Mouse (Mus musculus): ENCODE results near the gene N6amt1. TPM values are rescaled to one million over a fixed set of nuclear protein-coding genes. Genes with fewer than 3 reads are reported as not detected.

The N6amt1 gene
- polyA plus RNA-seq, 1 experiment from 2014 or later = 19.3 TPM

- Histone ChIP-seq H3K4me3 (ENCODE audit: low read depth, low read length) (no peak overlapping the region), H3K9ac (ENCODE audit: low read depth, low read length) (no peak overlapping the region), H3K27ac (ENCODE audit: low read depth, low read length) (no peak overlapping the region), H3K36me3 (ENCODE audit: control insufficient read depth, insufficient read depth, low read length) (no peaks in the 10 kb centered on the region), H3K4me1 (replicated peaks; ENCODE audit: control insufficient read depth, insufficient read depth, low read length) (no peaks in the 10 kb centered on the region), H3K27me3 (ENCODE audit: control insufficient read depth, insufficient read depth, low read length) (no peaks in the 10 kb centered on the region), H3K4me2 (replicated peaks; ENCODE audit: low read depth, low read length) (no peak overlapping the region), H3K9me3 (ENCODE audit: control insufficient read depth, low read length) (no peaks in the 10 kb centered on the region)
- WGBS = 91% methylated on average over 5 of the region's 5 CpGs
- ATAC-seq (ENCODE audit: low FRiP score) (no peak), DNase-seq (ENCODE audit: low spot score) (no peak)
These were observed 29.4 kb upstream of the N6amt1 start for GRCm38 (mm10) chr16:87324571-87324970.

GRCm38 (mm10) chr16:87329986-87330385 is 24.0 kb upstream of the N6amt1 start:
- ATAC-seq (ENCODE audit: low FRiP score) (no peak), DNase-seq (ENCODE audit: low spot score) (no peak)
- H3K9ac ChIP-seq (ENCODE audit: low read depth, low read length) = no peak overlapping the region
- no peaks in the 10 kb centered on the region for H3K4me1 ChIP-seq (replicated peaks; ENCODE audit: control insufficient read depth, insufficient read depth, low read length)
- no peak overlapping the region for H3K4me3 ChIP-seq (ENCODE audit: low read depth, low read length)
- no peak overlapping the region for H3K27ac ChIP-seq (ENCODE audit: low read depth, low read length)
- WGBS = 92% methylated on average over 3 of the region's 3 CpGs
- no peaks in the 10 kb centered on the region for H3K36me3 ChIP-seq (ENCODE audit: control insufficient read depth, insufficient read depth, low read length)
- H3K9me3 ChIP-seq (ENCODE audit: control insufficient read depth, low read length) = no peaks in the 10 kb centered on the region
- no peak overlapping the region for H3K4me2 ChIP-seq (replicated peaks; ENCODE audit: low read depth, low read length)
- no peaks in the 10 kb centered on the region for H3K27me3 ChIP-seq (ENCODE audit: control insufficient read depth, insufficient read depth, low read length)

DNA sequence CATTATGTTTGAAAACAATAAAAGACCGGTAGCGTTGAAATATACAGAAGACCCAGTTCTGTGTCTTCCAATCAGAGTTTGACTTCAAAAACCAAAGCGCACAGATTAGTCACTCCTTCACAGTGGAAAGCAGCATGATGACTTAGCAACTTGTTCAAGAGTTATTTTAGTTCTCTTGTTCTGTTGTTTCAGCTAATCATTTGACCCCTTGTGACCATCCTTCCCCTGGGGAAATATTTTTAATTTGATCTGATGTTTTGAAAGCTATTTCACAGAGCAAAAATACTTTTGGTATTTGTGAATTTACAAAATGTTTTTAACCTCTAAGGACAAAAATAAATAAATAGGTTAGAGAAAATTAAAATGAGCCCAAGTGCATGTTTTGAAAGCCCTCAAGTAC is 19.2 kb upstream of the N6amt1 start:
- no peaks in the 10 kb centered on the region for H3K36me3 ChIP-seq (ENCODE audit: control insufficient read depth, insufficient read depth, low read length)
- H3K27ac ChIP-seq (ENCODE audit: low read depth, low read length) = no peak overlapping the region
- no peak overlapping the region for H3K4me2 ChIP-seq (replicated peaks; ENCODE audit: low read depth, low read length)
- no peak overlapping the region for H3K9ac ChIP-seq (ENCODE audit: low read depth, low read length)
- no peak overlapping the region for H3K4me3 ChIP-seq (ENCODE audit: low read depth, low read length)
- DNase-seq (ENCODE audit: low spot score) = no peak
- no peaks in the 10 kb centered on the region for H3K9me3 ChIP-seq (ENCODE audit: control insufficient read depth, low read length)
- H3K4me1 ChIP-seq (replicated peaks; ENCODE audit: control insufficient read depth, insufficient read depth, low read length) = no peaks in the 10 kb centered on the region
- no peak for ATAC-seq (ENCODE audit: low FRiP score)
- H3K27me3 ChIP-seq (ENCODE audit: control insufficient read depth, insufficient read depth, low read length) = no peaks in the 10 kb centered on the region
- 94% methylated on average over 3 of the region's 3 CpGs for WGBS

DNA sequence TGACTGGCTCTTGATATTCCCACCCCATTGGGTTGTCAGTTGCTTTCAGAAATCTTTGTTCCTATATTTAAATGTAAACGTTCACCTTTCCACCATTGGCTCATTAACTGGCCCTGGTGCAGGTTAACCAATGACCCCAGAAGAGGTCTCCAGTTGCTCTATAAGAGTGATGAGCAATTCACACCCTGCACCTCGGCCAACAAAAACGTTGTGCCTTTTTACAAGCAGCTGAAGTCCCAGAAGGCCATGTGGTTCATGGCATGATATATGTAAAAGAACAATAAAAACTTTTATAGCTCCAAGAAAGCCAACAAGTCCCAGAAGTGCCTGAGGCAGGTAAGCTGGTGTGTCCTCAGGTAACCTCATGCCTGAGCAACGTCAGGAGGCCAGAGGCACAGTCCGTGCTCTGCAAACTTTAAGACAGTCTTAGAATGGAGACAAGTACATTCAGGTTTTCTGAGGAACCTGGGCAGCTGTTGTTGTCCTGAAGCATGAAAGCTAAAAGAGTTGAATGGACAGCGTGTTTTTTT is 12.9 kb upstream of the N6amt1 start:
- no peaks in the 10 kb centered on the region for H3K36me3 ChIP-seq (ENCODE audit: control insufficient read depth, insufficient read depth, low read length)
- no peak for ATAC-seq (ENCODE audit: low FRiP score)
- 86% methylated on average over 6 of the region's 6 CpGs for WGBS
- no peaks in the 10 kb centered on the region for H3K4me1 ChIP-seq (replicated peaks; ENCODE audit: control insufficient read depth, insufficient read depth, low read length)
- no peak overlapping the region for H3K4me2 ChIP-seq (replicated peaks; ENCODE audit: low read depth, low read length)
- H3K9me3 ChIP-seq (ENCODE audit: control insufficient read depth, low read length) = no peaks in the 10 kb centered on the region
- no peak overlapping the region for H3K9ac ChIP-seq (ENCODE audit: low read depth, low read length)
- H3K27me3 ChIP-seq (ENCODE audit: control insufficient read depth, insufficient read depth, low read length) = no peaks in the 10 kb centered on the region
- DNase-seq (ENCODE audit: low spot score) = no peak
- no peak overlapping the region for H3K27ac ChIP-seq (ENCODE audit: low read depth, low read length)
- no peak overlapping the region for H3K4me3 ChIP-seq (ENCODE audit: low read depth, low read length)

DNA sequence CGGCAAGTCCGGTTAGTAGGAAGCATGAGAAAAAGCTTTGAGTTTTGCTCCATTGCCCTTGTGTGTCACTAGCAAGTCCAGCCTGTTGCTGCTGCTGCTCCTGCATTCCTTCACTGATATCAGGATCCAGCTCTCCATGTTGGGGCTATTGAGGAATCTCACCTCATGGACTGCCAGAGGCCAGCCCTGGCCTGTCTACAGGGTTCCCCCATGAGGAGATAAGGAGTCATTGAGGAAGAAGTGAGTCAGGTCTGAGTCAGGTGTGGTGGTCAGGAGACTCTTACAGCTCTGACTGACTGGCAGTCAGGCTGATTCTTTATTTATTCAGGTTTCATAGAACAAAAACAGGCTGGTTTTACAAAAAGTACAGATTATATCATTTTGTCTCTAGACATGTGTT is 5.9 kb upstream of the N6amt1 start:
- no peak for ATAC-seq (ENCODE audit: low FRiP score)

DNA sequence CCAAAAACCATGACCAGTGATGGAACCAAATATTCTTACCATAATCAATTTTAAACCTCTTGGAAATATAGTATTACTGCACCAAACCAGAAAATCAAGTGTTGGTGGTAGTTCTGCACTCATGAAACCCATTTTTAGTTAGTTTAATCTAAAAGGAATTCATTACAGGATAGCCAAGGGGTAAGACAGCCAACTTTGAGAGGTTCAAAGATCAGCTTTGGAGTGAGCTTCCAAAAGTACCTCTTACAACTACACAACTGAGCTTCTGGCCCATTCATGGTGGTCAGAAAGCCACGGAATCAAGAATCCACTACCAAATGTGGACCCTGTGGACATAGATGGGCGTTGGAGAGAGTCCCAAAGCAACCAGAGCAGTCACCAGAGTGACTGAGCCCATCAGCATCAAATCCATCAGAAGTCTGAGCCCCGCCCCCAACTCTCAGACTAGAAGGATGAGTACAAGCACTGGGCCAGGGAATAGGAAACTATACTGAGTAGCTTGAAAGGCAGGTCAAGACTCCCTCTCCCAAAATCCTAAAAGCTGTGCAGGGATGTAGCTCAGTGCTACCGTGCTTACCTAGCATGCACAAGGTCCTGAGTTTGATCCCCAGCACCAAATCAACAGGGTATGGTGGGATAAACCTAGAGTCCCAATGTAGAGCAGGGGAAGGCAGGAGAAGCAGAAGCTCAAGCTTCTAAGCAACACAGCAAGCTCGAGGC is 2.4 kb upstream of the N6amt1 start:
- no peaks in the 10 kb centered on the region for H3K4me1 ChIP-seq (replicated peaks; ENCODE audit: control insufficient read depth, insufficient read depth, low read length)
- DNase-seq (ENCODE audit: low spot score) = no peak
- H3K27ac ChIP-seq (ENCODE audit: low read depth, low read length) = no peak overlapping the region
- H3K9ac ChIP-seq (ENCODE audit: low read depth, low read length) = no peak overlapping the region
- H3K36me3 ChIP-seq (ENCODE audit: control insufficient read depth, insufficient read depth, low read length) = no peaks in the 10 kb centered on the region
- no peak overlapping the region for H3K4me2 ChIP-seq (replicated peaks; ENCODE audit: low read depth, low read length)
- WGBS = 77% methylated on average over 5 of the region's 5 CpGs
- ATAC-seq (ENCODE audit: low FRiP score) = no peak
- no peaks in the 10 kb centered on the region for H3K9me3 ChIP-seq (ENCODE audit: control insufficient read depth, low read length)
- no peak overlapping the region for H3K4me3 ChIP-seq (ENCODE audit: low read depth, low read length)
- no peaks in the 10 kb centered on the region for H3K27me3 ChIP-seq (ENCODE audit: control insufficient read depth, insufficient read depth, low read length)

More for the DNA sequence above, 5.9 kb upstream of the N6amt1 start:
- DNase-seq (ENCODE audit: low spot score) = no peak
- H3K9ac ChIP-seq (ENCODE audit: low read depth, low read length) = no peak overlapping the region
- WGBS = 93% methylated on average over 2 of the region's 2 CpGs
- no peak overlapping the region for H3K4me3 ChIP-seq (ENCODE audit: low read depth, low read length)
- no peaks in the 10 kb centered on the region for H3K36me3 ChIP-seq (ENCODE audit: control insufficient read depth, insufficient read depth, low read length)
- no peaks in the 10 kb centered on the region for H3K4me1 ChIP-seq (replicated peaks; ENCODE audit: control insufficient read depth, insufficient read depth, low read length)
- no peaks in the 10 kb centered on the region for H3K27me3 ChIP-seq (ENCODE audit: control insufficient read depth, insufficient read depth, low read length)
- no peaks in the 10 kb centered on the region for H3K9me3 ChIP-seq (ENCODE audit: control insufficient read depth, low read length)
- H3K27ac ChIP-seq (ENCODE audit: low read depth, low read length) = no peak overlapping the region
- H3K4me2 ChIP-seq (replicated peaks; ENCODE audit: low read depth, low read length) = no peak overlapping the region

GRCm38 (mm10) chr16:87353605-87354004 is 380 bp upstream of the N6amt1 start:
- Histone ChIP-seq H3K9ac (ENCODE audit: low read depth, low read length) (no peak overlapping the region), H3K27me3 (ENCODE audit: control insufficient read depth, insufficient read depth, low read length) (no peaks in the 10 kb centered on the region), H3K4me1 (replicated peaks; ENCODE audit: control insufficient read depth, insufficient read depth, low read length) (no peaks in the 10 kb centered on the region), H3K4me2 (replicated peaks; ENCODE audit: low read depth, low read length) (peak overlapping the region; percentile 11; the same call in 1 of the 2 replicates), H3K4me3 (ENCODE audit: low read depth, low read length) (peak overlapping the region; percentile 78), H3K36me3 (ENCODE audit: control insufficient read depth, insufficient read depth, low read length) (no peaks in the 10 kb centered on the region), H3K9me3 (ENCODE audit: control insufficient read depth, low read length) (no peaks in the 10 kb centered on the region), H3K27ac (ENCODE audit: low read depth, low read length) (no peak overlapping the region)
- WGBS = 94% methylated on average over 1 of the region's 1 CpGs
- ATAC-seq (ENCODE audit: low FRiP score) (peak; percentile 41; the same call in 1 of the 2 replicates), DNase-seq (ENCODE audit: low spot score) (no peak)

- Histone ChIP-seq H3K27ac (ENCODE audit: low read depth, low read length) (no peak overlapping the region), H3K4me1 (replicated peaks; ENCODE audit: control insufficient read depth, insufficient read depth, low read length) (no peaks in the 10 kb centered on the region), H3K9ac (ENCODE audit: low read depth, low read length) (no peak overlapping the region), H3K36me3 (ENCODE audit: control insufficient read depth, insufficient read depth, low read length) (no peaks in the 10 kb centered on the region), H3K4me3 (ENCODE audit: low read depth, low read length) (peak overlapping the region; percentile 78), H3K4me2 (replicated peaks; ENCODE audit: low read depth, low read length) (peak overlapping the region; percentile 37), H3K9me3 (ENCODE audit: control insufficient read depth, low read length) (no peaks in the 10 kb centered on the region), H3K27me3 (ENCODE audit: control insufficient read depth, insufficient read depth, low read length) (no peaks in the 10 kb centered on the region)
- ATAC-seq (ENCODE audit: low FRiP score) (no peak), DNase-seq (ENCODE audit: low spot score) (no peak)
- 84% methylated on average over 7 of the region's 7 CpGs for whole genome bisulfite sequencing
These were observed 763 bp downstream of the N6amt1 start for GRCm38 (mm10) chr16:87354748-87355147.

DNA sequence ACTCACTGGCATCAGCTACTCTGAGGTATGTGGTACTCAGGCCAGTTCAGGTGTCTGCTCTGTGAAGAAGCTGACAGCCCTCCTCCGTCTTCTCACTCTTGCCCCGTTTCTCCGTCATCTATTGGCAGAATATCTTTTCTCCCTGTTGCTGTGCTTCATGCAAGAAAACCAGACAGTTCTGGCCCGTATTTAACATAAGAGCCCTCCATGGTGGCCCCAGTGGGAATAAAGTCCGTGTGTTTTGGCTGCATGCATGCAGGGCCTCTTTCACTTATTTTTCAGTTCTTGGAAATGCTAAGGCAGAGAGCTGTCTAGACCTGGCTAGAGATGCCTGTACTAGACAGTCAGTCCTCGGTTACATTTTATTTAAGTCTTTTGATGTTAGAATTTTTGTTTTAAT is 6.1 kb downstream of the N6amt1 start:
- Histone ChIP-seq H3K4me1 (replicated peaks; ENCODE audit: control insufficient read depth, insufficient read depth, low read length) (no peaks in the 10 kb centered on the region), H3K27me3 (ENCODE audit: control insufficient read depth, insufficient read depth, low read length) (no peaks in the 10 kb centered on the region), H3K4me3 (ENCODE audit: low read depth, low read length) (no peak overlapping the region), H3K9ac (ENCODE audit: low read depth, low read length) (no peak overlapping the region), H3K4me2 (replicated peaks; ENCODE audit: low read depth, low read length) (no peak overlapping the region), H3K9me3 (ENCODE audit: control insufficient read depth, low read length) (no peaks in the 10 kb centered on the region), H3K27ac (ENCODE audit: low read depth, low read length) (no peak overlapping the region), H3K36me3 (ENCODE audit: control insufficient read depth, insufficient read depth, low read length) (no peaks in the 10 kb centered on the region)
- 89% methylated on average over 6 of the region's 6 CpGs for WGBS
- no peak for ATAC-seq (ENCODE audit: low FRiP score)
- DNase-seq (ENCODE audit: low spot score) = no peak
